Mouse (Mus musculus): ENCODE results near the gene B020011L13Rik.
"Not testable (repeated sequence)": the region's sequence is repeated elsewhere in the genome, so short reads cannot be mapped to it uniquely, and the experiment has no call there.

The B020011L13Rik gene

DNA sequence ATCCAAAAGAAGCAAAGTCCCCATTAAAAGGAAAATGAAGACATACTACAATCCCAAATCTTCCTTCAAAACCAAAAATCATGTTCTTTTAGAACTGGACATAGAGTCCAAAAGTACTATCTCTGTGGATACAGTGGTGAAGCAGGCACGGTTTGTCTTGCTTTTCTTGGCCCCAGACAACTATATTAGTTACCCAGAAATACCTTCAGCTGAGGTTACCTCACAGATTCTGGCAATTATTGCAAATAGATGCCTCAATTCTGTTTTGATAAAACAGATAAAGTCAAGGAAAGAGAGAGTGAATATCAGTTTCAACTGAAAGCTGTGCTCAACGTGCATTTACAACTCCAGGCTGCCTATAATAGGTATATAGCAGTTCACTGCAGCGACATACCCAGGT lies at the start of gene B020011L13Rik:
Gene B020011L13Rik (plus strand): TSS at position 301 of the 400 bp plus-strand sequence.
- not testable (repeated sequence) for DNase-seq (ENCODE audit: low spot score)

DNA sequence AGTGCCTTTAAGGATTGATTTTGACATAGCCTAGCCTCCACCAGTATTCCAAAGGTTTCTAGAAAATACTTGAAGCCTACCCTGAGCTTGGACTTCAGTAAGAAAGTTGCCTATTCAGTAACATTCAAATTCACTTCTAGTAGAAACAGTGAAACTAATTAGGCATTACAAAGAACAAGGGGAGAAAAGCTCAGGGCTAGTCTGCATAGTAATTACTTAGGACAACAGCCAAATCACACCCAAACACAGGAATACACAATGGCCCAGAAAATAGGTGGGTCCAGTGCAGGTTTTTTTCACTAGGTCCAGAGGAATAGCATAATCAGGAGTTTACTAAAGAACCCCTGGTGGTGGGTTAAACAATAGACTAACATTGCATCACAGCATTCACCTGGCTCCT lies 35.3 kb downstream of the B020011L13Rik start:
- DNase-seq (ENCODE audit: low spot score): not testable (repeated sequence)

DNA sequence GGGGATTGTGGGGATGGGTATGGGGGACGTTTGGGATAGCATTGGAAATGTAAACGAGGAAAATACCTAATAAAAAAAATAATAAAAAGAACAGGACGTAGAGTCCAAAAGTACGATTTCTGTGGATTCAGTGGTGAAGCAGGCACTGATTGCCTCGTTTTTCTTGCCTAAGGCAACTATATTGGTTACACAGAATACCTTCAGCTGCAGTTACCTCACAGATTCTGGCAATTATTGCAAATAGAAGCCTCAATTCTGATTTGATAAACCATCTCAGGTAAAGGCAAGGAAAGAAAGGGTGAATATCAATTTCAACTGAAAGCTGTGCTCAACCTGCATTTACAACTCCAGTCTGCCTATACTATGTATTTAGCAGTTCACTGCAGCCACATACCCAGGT lies 48.8 kb downstream of the B020011L13Rik start, which contains the start of gene Gm28360:
Gene Gm28360 (plus strand): TSS at position 301 of the 400 bp plus-strand sequence.
- not testable (repeated sequence) for DNase-seq (ENCODE audit: low spot score)

DNA sequence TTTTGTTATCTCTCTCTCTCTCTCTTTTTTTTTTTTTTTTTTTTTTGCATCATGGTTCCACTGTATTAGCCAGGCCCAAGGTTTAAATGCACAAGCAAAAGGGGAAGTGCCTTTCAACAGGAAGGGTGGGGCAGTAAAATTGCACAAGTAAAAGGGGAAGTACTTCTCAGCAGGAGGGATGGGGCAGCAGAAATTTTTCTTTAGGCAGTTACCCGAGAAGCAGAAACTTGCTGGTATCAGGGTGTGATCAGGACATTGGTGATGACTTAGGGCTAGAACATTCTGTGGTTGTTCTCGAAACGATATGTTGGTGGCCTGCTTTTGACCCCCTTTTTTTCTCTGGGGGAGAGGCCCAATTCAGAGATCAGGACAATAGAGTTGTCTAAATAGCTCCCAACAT lies 70.8 kb downstream of the B020011L13Rik start:
- not testable (repeated sequence) for DNase-seq (ENCODE audit: low spot score)

All from urinary bladder, postnatal 25 days (tissue).